Mouse (Mus musculus) cortical plate, adult 2 months (tissue): Measurements from ENCODE around the gene Rpl10a.
"Not testable (repeated sequence)": the region's sequence is repeated elsewhere in the genome, so short reads cannot be mapped to it uniquely, and the experiment has no call there.

Experiments used
- CTCF ChIP-seq: fragments of 200-500 bp; IDR thresholded peaks from 2 replicates; pipeline ENCODE4 v1.5.1; 2011; ENCODE audit warnings: mild to moderate bottlenecking, control low read depth, low read length; ENCODE audit not compliant: insufficient read depth; ENCODE audit errors: extremely low read depth
- POLR2A ChIP-seq: fragments of 200-500 bp; IDR thresholded peaks from 2 replicates; pipeline ENCODE4 v1.6.1; 2011; ENCODE audit warnings: mild to moderate bottlenecking, low read length, control low read depth; ENCODE audit not compliant: insufficient read depth; ENCODE audit errors: extremely low read depth

DNA sequence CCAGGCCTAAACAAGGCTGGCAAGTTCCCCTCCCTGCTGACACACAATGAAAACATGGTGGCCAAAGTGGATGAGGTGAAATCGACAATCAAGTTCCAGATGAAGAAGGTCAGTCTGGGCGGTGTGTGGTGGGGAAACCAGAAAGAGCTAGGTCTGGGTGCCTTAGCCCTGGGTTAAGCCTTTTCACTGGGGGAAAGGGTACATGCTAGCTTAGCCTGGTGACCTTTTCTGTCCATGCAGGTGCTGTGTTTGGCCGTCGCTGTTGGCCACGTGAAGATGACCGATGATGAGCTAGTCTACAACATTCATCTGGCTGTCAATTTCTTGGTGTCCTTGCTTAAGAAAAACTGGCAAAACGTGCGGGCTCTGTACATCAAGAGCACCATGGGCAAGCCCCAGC, 2.3 kb downstream of the Rpl10a start:
- TF ChIP-seq CTCF, POLR2A: not testable (repeated sequence)
